Mouse (Mus musculus): Measurements from ENCODE around the gene Drap1.

The Drap1 gene

GRCm38 (mm10) chr19:5448354-5449150, 23.8 kb upstream of the Drap1 start:
- DNase-seq (ENCODE audit: low spot score), result no peak

- no peak for DNase-seq (ENCODE audit: low spot score)
Measured at GRCm38 (mm10) chr19:5447515-5448353, 23.0 kb upstream of the Drap1 start, which contains the start of gene Fosl1. Fosl1 (plus strand) TSS chr19:5447547.

- DNase-seq (ENCODE audit: low spot score), result no peak
Measured at GRCm38 (mm10) chr19:5445747-5446146, 21.0 kb upstream of the Drap1 start.

GRCm38 (mm10) chr19:5444954-5445353, 20.2 kb upstream of the Drap1 start:
- no peak for DNase-seq (ENCODE audit: low spot score)

- no peak for DNase-seq (ENCODE audit: low spot score)
Measured at GRCm38 (mm10) chr19:5444371-5444908, 19.7 kb upstream of the Drap1 start.

GRCm38 (mm10) chr19:5433951-5434350, 9.2 kb upstream of the Drap1 start:
- DNase-seq (ENCODE audit: low spot score), result no peak

- no peak for DNase-seq (ENCODE audit: low spot score)
Measured at GRCm38 (mm10) chr19:5432992-5433852, 8.4 kb upstream of the Drap1 start.

- no peak for DNase-seq (ENCODE audit: low spot score)
Measured at GRCm38 (mm10) chr19:5431911-5432464, 7.2 kb upstream of the Drap1 start.

- no peak for DNase-seq (ENCODE audit: low spot score)
Measured at GRCm38 (mm10) chr19:5430408-5430807, 5.6 kb upstream of the Drap1 start.

DNA sequence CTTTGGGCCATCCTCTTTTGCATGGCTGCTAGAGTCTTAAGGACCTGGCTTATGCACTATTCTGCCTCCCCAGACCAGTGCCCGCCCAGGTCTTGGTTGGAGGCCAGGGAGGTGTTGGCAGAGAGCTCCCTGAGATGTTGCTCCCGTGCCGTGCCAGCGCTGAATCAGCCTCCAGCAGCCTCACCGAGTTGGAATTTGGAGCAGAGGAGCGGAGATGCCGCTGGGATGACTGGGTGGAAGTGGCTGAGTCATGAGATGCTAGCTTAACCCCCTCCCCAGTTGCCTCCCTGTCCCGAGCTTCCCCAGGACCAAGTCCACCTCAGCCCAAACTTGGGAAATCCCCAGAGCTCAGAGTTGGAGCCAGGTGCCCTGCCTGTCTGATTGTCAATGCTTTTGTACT, 5.0 kb upstream of the Drap1 start:
- DNase-seq (ENCODE audit: low spot score), result no peak

- DNase-seq (ENCODE audit: low spot score), result no peak
Measured at GRCm38 (mm10) chr19:5429219-5429618, 4.4 kb upstream of the Drap1 start.

DNA sequence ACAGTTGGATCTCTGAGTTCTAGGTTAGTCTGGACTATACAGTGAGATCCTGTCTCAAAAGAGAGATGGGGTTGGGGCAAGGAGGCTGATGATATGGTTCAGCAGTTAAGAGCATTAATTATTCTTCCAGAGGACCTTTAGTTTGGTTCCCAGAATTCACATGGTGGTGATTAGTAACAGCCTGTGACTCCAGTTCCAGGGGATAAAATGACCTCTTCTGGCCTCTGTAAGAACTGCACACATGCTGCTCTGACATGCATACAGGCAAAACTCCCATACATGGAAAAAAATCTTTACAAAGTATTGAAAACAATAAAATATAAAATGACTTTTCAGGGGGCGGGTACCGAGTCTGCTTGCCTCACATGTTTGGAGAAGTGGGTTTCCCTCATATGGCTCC, 3.3 kb upstream of the Drap1 start:
- DNase-seq (ENCODE audit: low spot score), result peak; percentile 37

DNA sequence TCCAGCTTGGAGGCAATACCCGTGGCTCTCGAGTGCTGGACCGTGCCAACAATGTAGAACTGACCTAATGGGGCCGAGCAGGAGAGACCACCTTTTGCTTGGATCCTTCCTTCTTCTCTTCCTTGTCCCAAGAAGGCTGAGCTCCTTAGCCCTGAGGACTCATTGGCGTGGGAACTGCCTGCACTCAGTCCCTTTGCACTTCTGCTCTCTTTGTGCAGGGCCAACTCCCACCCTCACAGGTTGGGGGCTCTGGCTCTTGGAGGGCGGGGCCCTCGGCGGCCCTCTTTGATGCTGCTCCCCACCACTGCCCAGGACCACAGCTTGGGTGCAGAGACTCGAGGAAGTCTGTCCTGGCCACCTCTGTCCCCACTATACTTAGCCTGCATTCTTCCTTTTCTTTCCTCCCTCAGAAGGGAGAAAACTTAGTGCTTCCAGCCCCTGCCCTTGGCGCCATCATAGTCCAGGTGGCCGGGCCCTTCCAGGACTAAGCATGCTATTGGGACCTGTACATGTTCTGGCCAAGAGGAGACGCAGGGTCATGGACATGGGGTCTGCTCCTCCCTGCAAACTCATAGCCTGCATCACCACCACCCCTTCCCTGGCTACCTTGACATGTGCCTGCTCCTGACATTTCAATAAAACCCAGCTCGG, 2.0 kb upstream of the Drap1 start:
- DNase-seq (ENCODE audit: low spot score), result no peak

DNA sequence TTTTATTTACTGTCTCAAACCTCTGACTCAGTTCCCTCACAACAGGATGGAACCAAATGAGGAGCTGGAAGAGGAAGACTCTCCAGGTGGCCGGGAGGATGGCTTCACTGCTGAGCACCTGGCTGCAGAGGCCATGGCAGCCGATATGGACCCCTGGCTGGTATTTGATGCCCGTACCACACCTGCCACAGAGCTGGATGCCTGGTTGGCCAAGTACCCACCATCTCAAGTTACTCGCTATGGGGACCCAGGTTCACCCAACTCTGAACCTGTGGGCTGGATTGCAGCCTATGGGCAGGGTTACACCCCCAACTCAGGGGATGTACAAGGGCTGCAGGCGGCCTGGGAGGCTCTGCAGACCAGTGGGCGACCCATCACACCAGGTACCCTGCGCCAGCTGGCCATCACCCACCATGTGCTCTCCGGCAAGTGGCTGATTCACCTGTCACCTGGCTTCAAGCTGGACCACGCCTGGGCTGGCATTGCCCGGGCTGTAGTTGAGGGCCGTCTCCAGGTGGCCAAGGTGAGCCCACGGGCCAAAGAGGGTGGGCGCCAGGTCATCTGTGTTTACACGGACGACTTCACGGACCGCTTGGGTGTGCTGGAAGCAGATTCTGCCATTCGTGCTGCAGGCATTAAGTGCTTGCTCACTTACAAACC, 1.3 kb upstream of the Drap1 start:
- DNase-seq (ENCODE audit: low spot score), result no peak

GRCm38 (mm10) chr19:5424092-5424781, 542 bp downstream of the Drap1 start:
- peak; percentile 37 for DNase-seq (ENCODE audit: low spot score)

GRCm38 (mm10) chr19:5423561-5423960, 1.2 kb downstream of the Drap1 start:
- no peak for DNase-seq (ENCODE audit: low spot score)

DNA sequence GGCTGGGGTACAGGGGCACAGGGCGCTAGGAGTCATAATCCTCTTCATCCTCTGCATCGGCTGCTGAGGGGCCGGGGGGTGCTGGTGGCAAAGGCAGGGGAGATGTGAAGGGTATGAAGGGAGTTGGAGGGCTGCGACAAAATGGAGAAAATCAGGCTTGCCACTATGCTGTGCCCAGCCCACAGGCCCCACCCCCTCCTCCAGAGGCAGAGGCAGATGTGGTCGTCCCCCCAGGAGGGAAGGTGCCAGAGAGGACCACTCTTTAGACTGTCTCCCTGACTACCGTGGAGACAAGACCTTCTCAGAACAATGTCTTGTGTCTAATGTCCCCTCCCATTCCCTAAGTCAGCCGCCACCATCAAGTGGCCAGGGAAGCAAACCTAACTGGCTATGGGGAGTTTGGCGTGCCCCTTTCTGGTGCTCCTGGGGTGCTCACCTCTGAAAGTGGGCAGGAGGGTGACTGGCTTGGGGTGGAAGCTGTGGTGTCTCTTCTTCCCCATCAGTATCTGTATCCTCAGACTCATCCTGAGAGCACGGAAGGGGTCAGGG, 1.8 kb downstream of the Drap1 start:
- no peak for DNase-seq (ENCODE audit: low spot score)

GRCm38 (mm10) chr19:5422267-5422666, 2.5 kb downstream of the Drap1 start:
- no peak for DNase-seq (ENCODE audit: low spot score)

GRCm38 (mm10) chr19:5421784-5422183, 3.0 kb downstream of the Drap1 start:
- no peak for DNase-seq (ENCODE audit: low spot score)

DNA sequence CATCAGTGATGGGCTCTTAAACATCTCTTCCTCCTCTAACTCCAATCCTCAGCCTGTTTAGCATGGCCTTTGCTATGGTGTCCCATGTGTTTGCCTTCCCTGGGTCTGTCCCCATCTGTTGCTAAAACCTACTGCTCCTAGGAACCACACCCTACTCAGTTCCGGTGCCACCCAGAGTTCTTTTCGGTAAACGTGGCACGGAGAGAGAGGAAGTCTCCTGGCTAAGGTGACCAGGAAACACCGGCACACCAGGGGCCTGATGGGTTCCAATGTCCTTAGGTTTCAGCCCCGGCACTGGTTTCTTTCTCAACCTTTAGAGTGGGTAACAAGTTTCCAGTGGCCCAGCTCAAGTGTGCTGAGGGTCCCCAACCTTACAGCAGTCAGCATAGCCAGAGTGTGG, 4.2 kb downstream of the Drap1 start:
- DNase-seq (ENCODE audit: low spot score), result no peak
